Mouse (Mus musculus) CH12.LX (cell line): ENCODE results near the gene Hipk2. TPM values are rescaled to one million over a fixed set of nuclear protein-coding genes. Genes with fewer than 3 reads are reported as not detected.

Experiments used
- DNase-seq: peaks from one replicate; pipeline ENCODE4 v3.0.0-alpha.2; 2013; ENCODE audit errors: extremely low read depth
- H3K27ac ChIP-seq: 2 replicates; pipeline ENCODE4 v1.5.1; 2012; ENCODE audit warnings: low read depth, mild to moderate bottlenecking, control low read depth, moderate library complexity; ENCODE audit not compliant: insufficient read depth
- H3K27me3 ChIP-seq: replicated peaks from 2 replicates; pipeline ENCODE3; 2012; ENCODE audit warnings: inconsistent platforms
- H3K36me3 ChIP-seq, 2 experiments: replicated peaks in 1 of 2; 2 replicates each; pipeline versions ENCODE3 to v1.6.1; 2012; ENCODE audit warnings: inconsistent platforms in 1 of 2, low read length in 1 of 2, mild to moderate bottlenecking in 1 of 2, mixed read lengths in 1 of 2, moderate library complexity in 1 of 2; ENCODE audit not compliant: control insufficient read depth in 1 of 2, insufficient read depth in 1 of 2
- H3K4me1 ChIP-seq, 2 experiments: 2 replicates each; pipeline ENCODE4 v1.6.1; 2012; ENCODE audit warnings: inconsistent platforms in 1 of 2, moderate library complexity in 1 of 2; ENCODE audit not compliant: insufficient read depth in 2 of 2, control insufficient read depth in 1 of 2
- H3K4me2 ChIP-seq: 2 replicates; pipeline ENCODE4 v1.6.1; 2012; ENCODE audit warnings: low read depth, mild to moderate bottlenecking, control low read depth; ENCODE audit not compliant: poor library complexity, insufficient read depth, severe bottlenecking
- H3K4me3 ChIP-seq, 3 experiments: fragments of 150-350 bp in 1 of 3; sonication (generic) in 1 of 3; replicated peaks in 1 of 3; 2 replicates each; pipeline versions ENCODE3 to v1.5.1; 2011 to 2012; ENCODE audit warnings: low read depth in 2 of 3, low read length in 2 of 3, mild to moderate bottlenecking in 2 of 3, moderate library complexity in 2 of 3, control low read depth in 1 of 3, improper control_type of control experiment in 1 of 3, inconsistent platforms in 1 of 3, mixed read lengths in 1 of 3; ENCODE audit not compliant: poor library complexity in 1 of 3
- H3K79me2 ChIP-seq: replicated peaks from 2 replicates; pipeline ENCODE4 v1.6.1; 2012; ENCODE audit warnings: mild to moderate bottlenecking, moderate library complexity; ENCODE audit not compliant: control insufficient read depth, poor library complexity, insufficient read depth, severe bottlenecking; ENCODE audit errors: extremely low read depth
- H3K9ac ChIP-seq: 2 replicates; pipeline ENCODE4 v1.6.1; 2012; ENCODE audit warnings: low read depth, mild to moderate bottlenecking, control low read depth, moderate library complexity; ENCODE audit not compliant: insufficient read depth
- H3K9me3 ChIP-seq: replicated peaks from 2 replicates; pipeline ENCODE3; 2012; ENCODE audit warnings: low read length, inconsistent platforms, mixed read lengths
- BHLHE40 ChIP-seq: IDR thresholded peaks from 2 replicates; pipeline ENCODE4 v1.6.1; 2011; ENCODE audit warnings: mild to moderate bottlenecking, low read depth, low read length, improper control_type of control experiment
- CHD1 ChIP-seq: IDR thresholded peaks from 2 replicates; pipeline ENCODE4 v1.6.1; 2012; ENCODE audit warnings: low read depth, low read length, improper control_type of control experiment, inconsistent platforms
- CTCF ChIP-seq, 2 experiments: IDR thresholded peaks in 1 of 2; conservative IDR thresholded peaks in 1 of 2; 2 replicates each; pipeline ENCODE4 v1.5.1; 2011 to 2012; ENCODE audit warnings: low read depth in 2 of 2, low read length in 2 of 2, improper control_type of control experiment in 1 of 2, inconsistent platforms in 1 of 2, mild to moderate bottlenecking in 1 of 2, moderate library complexity in 1 of 2
- E2F4 ChIP-seq: IDR thresholded peaks from 2 replicates; pipeline ENCODE4 v1.6.1; 2011; ENCODE audit warnings: low read depth, low read length, improper control_type of control experiment; ENCODE audit not compliant: insufficient replicate concordance
- ELF1 ChIP-seq: IDR thresholded peaks from 2 replicates; pipeline ENCODE4 v1.6.1; 2014; ENCODE audit warnings: low read depth, mild to moderate bottlenecking, inconsistent platforms, low read length, improper control_type of control experiment
- EP300 ChIP-seq: IDR thresholded peaks from 2 replicates; pipeline ENCODE4 v1.6.1; 2011; ENCODE audit warnings: low read length, improper control_type of control experiment
- ETS1 ChIP-seq: conservative IDR thresholded peaks from 2 replicates; pipeline ENCODE4 v1.6.1; 2012; ENCODE audit warnings: low read depth, mild to moderate bottlenecking, inconsistent platforms, low read length, improper control_type of control experiment, moderate library complexity
- GABPA ChIP-seq: IDR thresholded peaks from 2 replicates; pipeline ENCODE4 v1.6.1; 2012; ENCODE audit warnings: low read depth, low read length, improper control_type of control experiment, inconsistent platforms; ENCODE audit not compliant: insufficient replicate concordance
- HCFC1 ChIP-seq: IDR thresholded peaks from 2 replicates; pipeline ENCODE4 v1.6.1; 2012; ENCODE audit warnings: low read depth, mild to moderate bottlenecking, inconsistent platforms, low read length, improper control_type of control experiment
- IRF4 ChIP-seq: IDR thresholded peaks from 2 replicates; pipeline ENCODE4 v1.6.1; 2014; ENCODE audit warnings: low read depth, mild to moderate bottlenecking, inconsistent platforms, low read length, improper control_type of control experiment
- JUN ChIP-seq: IDR thresholded peaks from 2 replicates; pipeline ENCODE4 v1.6.1; 2011; ENCODE audit warnings: low read depth, mild to moderate bottlenecking, low read length, improper control_type of control experiment, moderate library complexity; ENCODE audit not compliant: insufficient read depth
- JUND ChIP-seq: conservative IDR thresholded peaks from 2 replicates; pipeline ENCODE4 v1.6.1; 2011; ENCODE audit warnings: low read depth, low read length, improper control_type of control experiment
- MXI1 ChIP-seq: IDR thresholded peaks from 2 replicates; pipeline ENCODE4 v1.6.1; 2011; ENCODE audit warnings: mild to moderate bottlenecking, low read depth, low read length, improper control_type of control experiment
- MYC ChIP-seq: IDR thresholded peaks from 2 replicates; pipeline ENCODE4 v1.6.1; 2011; ENCODE audit warnings: low read depth, mild to moderate bottlenecking, improper control_type of control experiment, low read length
- PAX5 ChIP-seq: IDR thresholded peaks from 2 replicates; pipeline ENCODE4 v1.6.1; 2012; ENCODE audit warnings: low read length, inconsistent platforms, mixed read lengths
- POLR2A ChIP-seq: IDR thresholded peaks from 2 replicates; pipeline ENCODE4 v1.6.1; 2011; ENCODE audit warnings: low read depth, mild to moderate bottlenecking, improper control_type of control experiment, low read length
- RAD21 ChIP-seq: IDR thresholded peaks from 2 replicates; pipeline ENCODE4 v1.6.1; 2011; ENCODE audit warnings: low read depth, mild to moderate bottlenecking, low read length, improper control_type of control experiment, moderate library complexity
- RCOR1 ChIP-seq: conservative IDR thresholded peaks from 2 replicates; pipeline ENCODE4 v1.6.1; 2012; ENCODE audit warnings: low read depth, mild to moderate bottlenecking, inconsistent platforms, low read length, improper control_type of control experiment
- SMC3 ChIP-seq: IDR thresholded peaks from 2 replicates; pipeline ENCODE4 v1.6.1; 2011; ENCODE audit warnings: low read depth, low read length, improper control_type of control experiment
- TBP ChIP-seq: conservative IDR thresholded peaks from 2 replicates; pipeline ENCODE4 v1.6.1; 2011; ENCODE audit warnings: low read depth, low read length, improper control_type of control experiment
- TCF12 ChIP-seq: IDR thresholded peaks from 2 replicates; pipeline ENCODE4 v1.6.1; 2014; ENCODE audit warnings: low read depth, mild to moderate bottlenecking, inconsistent platforms, low read length, improper control_type of control experiment
- UBTF ChIP-seq: IDR thresholded peaks from 2 replicates; pipeline ENCODE4 v1.6.1; 2012; ENCODE audit warnings: low read depth, mild to moderate bottlenecking, inconsistent platforms, low read length, improper control_type of control experiment, moderate library complexity
- USF2 ChIP-seq: conservative IDR thresholded peaks from 2 replicates; pipeline ENCODE4 v1.6.1; 2011; ENCODE audit warnings: low read depth, low read length, improper control_type of control experiment
- ZKSCAN1 ChIP-seq: IDR thresholded peaks from 2 replicates; pipeline ENCODE4 v1.6.1; 2012; ENCODE audit warnings: low read depth, inconsistent platforms, low read length, improper control_type of control experiment, borderline replicate concordance
- dilution Hi-C: fragments of 300-500 bp; cut with MboI; formaldehyde crosslinking; loops from 2 replicates; pipeline ENCODE4 v1.14.3; 2020; ENCODE audit warnings: low sequenced_read_pairs; ENCODE audit not compliant: extremely low pct_unique_long_range_greater_than_20kb, extremely low pct_ligation_motif_present
- in situ Hi-C: fragments of 300-500 bp; cut with MboI; formaldehyde crosslinking; loops from 3 replicates; pipeline ENCODE4 v1.14.3; 2019; ENCODE audit warnings: low sequenced_read_pairs, low pct_ligation_motif_present, low pct_unique_long_range_greater_than_20kb, mixed read lengths
- polyA plus RNA-seq: library from polyadenylated mRNA; unstranded; fragments of >175 nt; gene quantifications from 2 replicates; pipeline ENCODE4 v1.2.1, GENCODE M21; 2012; ENCODE audit warnings: low read depth; ENCODE audit not compliant: insufficient read length
- total RNA-seq, 2 experiments: library from RNA; depleted of rRNA; stranded (reverse); fragments of 300-350 nt in 1 of 2; fragments of >200 nt in 1 of 2; gene quantifications; 2 replicates each; pipeline ENCODE4 v1.2.3; 2012 to 2014

The Hipk2 gene
- total and polyA plus RNA-seq, 3 experiments = 1.6 to 5.3 (median 2.6) TPM

- no peak for DNase-seq
- Histone ChIP-seq H3K9me3 (no peaks in the 10 kb centered on the region), H3K79me2 (no peaks in the 10 kb centered on the region), H3K4me3 (no peak overlapping the region)
- TF ChIP-seq UBTF (no peak), JUN (no peak), IRF4 (no peak), E2F4 (no peak), POLR2A (no peak), CHD1 (no peak), CTCF (conservative IDR thresholded peaks at IDR 0.05 in 1 of 2, IDR thresholded peaks at IDR 0.05 in 1 of 2; ENCODE audit: low read depth in 2 of 2, low read length in 2 of 2) (no peak), TBP (no peak), SMC3 (no peak), USF2 (no peak), JUND (no peak)
- TF ChIP-seq, all 38 proteins: peak for 0
- Histone ChIP-seq H3K36me3 (no peaks in the 10 kb centered on the region), H3K27ac (no peak overlapping the region), H3K27me3 (no peaks in the 10 kb centered on the region), H3K4me1 (peaks cover 0 to 5% of the 10 kb centered on the region in 2 experiments; a peak in 1 of 4 replicates), H3K4me2 (no peak overlapping the region), H3K9ac (no peak overlapping the region)
- dilution Hi-C loops = no loop called here
- in situ Hi-C loops = no loop called here
These were observed 42.8 kb upstream of the Hipk2 start for GRCm38 (mm10) chr6:38918728-38919127.

DNA sequence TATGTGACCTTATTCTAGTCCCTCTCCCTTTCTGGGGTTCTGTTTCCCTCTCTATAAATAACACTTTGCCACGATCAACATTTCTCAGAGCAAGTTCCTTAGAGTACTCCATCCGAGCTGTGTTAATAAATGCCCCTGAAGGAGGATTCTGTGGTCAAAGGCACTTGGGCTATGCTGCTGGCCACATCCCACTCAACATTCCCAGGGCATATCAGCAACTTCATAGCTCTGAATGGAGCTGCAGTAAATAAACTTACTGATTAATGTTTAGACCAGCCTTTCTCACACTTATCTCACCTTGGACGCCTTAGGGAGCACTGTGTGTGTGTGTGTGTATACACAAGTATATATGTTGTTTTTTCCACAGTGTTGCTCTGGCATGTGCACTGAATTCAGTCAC lies 41.5 kb upstream of the Hipk2 start:
- Histone ChIP-seq H3K79me2 (no peaks in the 10 kb centered on the region), H3K4me2 (no peak overlapping the region), H3K27ac (no peak overlapping the region), H3K27me3 (no peaks in the 10 kb centered on the region), H3K4me1 (peaks cover 0 to 5% of the 10 kb centered on the region in 2 experiments; a peak in 1 of 4 replicates), H3K4me3 (no peak overlapping the region), H3K9me3 (no peaks in the 10 kb centered on the region), H3K9ac (no peak overlapping the region), H3K36me3 (no peaks in the 10 kb centered on the region)
- dilution Hi-C loops = no loop called here
- in situ Hi-C loops = no loop called here
- no peak for TF ChIP-seq RAD21
- TF ChIP-seq USF2 = no peak
- no peak for TF ChIP-seq IRF4
- no peak for TF ChIP-seq GABPA
- TF ChIP-seq EP300 = no peak
- TF ChIP-seq RCOR1 = no peak
- no peak for TF ChIP-seq ELF1
- TF ChIP-seq TCF12 = no peak
- no peak for TF ChIP-seq PAX5
- no peak for TF ChIP-seq MXI1
- TF ChIP-seq MYC = no peak
- TF ChIP-seq CTCF (conservative IDR thresholded peaks at IDR 0.05 in 1 of 2, IDR thresholded peaks at IDR 0.05 in 1 of 2; ENCODE audit: low read depth in 2 of 2, low read length in 2 of 2) = no peak
- no peak for TF ChIP-seq HCFC1
- no peak for TF ChIP-seq ETS1
- TF ChIP-seq BHLHE40 = no peak
- TF ChIP-seq ZKSCAN1 = no peak
- no peak for DNase-seq
